Mouse (Mus musculus): ENCODE data around the gene Abr. TPM values are rescaled to one million over a fixed set of nuclear protein-coding genes. Genes with fewer than 3 reads are reported as not detected.

The Abr gene
- polyA plus RNA-seq, 1 experiment from 2014 or later: 93.5 TPM

GRCm38 (mm10) chr11:76388711-76389110 is 233.4 kb downstream of the Abr start:
- 16% methylated on average over 7 of the region's 7 CpGs for WGBS
- peaks cover 6% of the 10 kb centered on the region; the same call in 1 of the 2 replicates for H3K36me3 ChIP-seq
- no peak overlapping the region; the same call in 1 of the 2 replicates for H3K9ac ChIP-seq (replicated peaks)
- H3K4me2 ChIP-seq (replicated peaks): peak overlapping the region; percentile 28; the same call in 1 of the 2 replicates
- H3K27me3 ChIP-seq: no peaks in the 10 kb centered on the region
- ATAC-seq: peak; percentile 17; the same call in 1 of the 2 replicates
- peak overlapping the region; percentile 47 for H3K27ac ChIP-seq
- no peaks in the 10 kb centered on the region for H3K9me3 ChIP-seq
- no peak overlapping the region for H3K4me3 ChIP-seq (replicated peaks)
- H3K4me1 ChIP-seq (replicated peaks): peaks cover 35% of the 10 kb centered on the region

GRCm38 (mm10) chr11:76387097-76387496 is 235.0 kb downstream of the Abr start:
- ATAC-seq: no peak
- Histone ChIP-seq H3K4me3 (replicated peaks) (no peak overlapping the region), H3K27me3 (no peaks in the 10 kb centered on the region), H3K27ac (no peak overlapping the region), H3K4me2 (replicated peaks) (no peak overlapping the region), H3K9ac (replicated peaks) (no peak overlapping the region), H3K4me1 (replicated peaks) (peaks cover 50% of the 10 kb centered on the region), H3K9me3 (no peaks in the 10 kb centered on the region), H3K36me3 (peaks cover 5% of the 10 kb centered on the region; the same call in 1 of the 2 replicates)
- WGBS: 79% methylated on average over 1 of the region's 1 CpGs

- H3K27ac ChIP-seq: peak overlapping the region; percentile 72
- H3K4me1 ChIP-seq (replicated peaks): peaks cover 50% of the 10 kb centered on the region
- no peak for ATAC-seq
Measured at GRCm38 (mm10) chr11:76385746-76386145, 236.4 kb downstream of the Abr start.

GRCm38 (mm10) chr11:76385017-76385416 is 237.1 kb downstream of the Abr start:
- Histone ChIP-seq H3K4me3 (replicated peaks) (no peak overlapping the region), H3K36me3 (no peaks in the 10 kb centered on the region), H3K27me3 (no peaks in the 10 kb centered on the region), H3K4me2 (replicated peaks) (no peak overlapping the region), H3K4me1 (replicated peaks) (peaks cover 55% of the 10 kb centered on the region), H3K27ac (peak overlapping the region; percentile 72), H3K9me3 (no peaks in the 10 kb centered on the region), H3K9ac (replicated peaks) (no peak overlapping the region)
- ATAC-seq: peak; percentile 46; the same call in 1 of the 2 replicates
- WGBS: 47% methylated on average over 4 of the region's 4 CpGs

More at GRCm38 (mm10) chr11:76385746-76386145, 236.4 kb downstream of the Abr start:
- no peaks in the 10 kb centered on the region for H3K27me3 ChIP-seq
- H3K9me3 ChIP-seq: no peaks in the 10 kb centered on the region
- 37% methylated on average over 3 of the region's 3 CpGs for WGBS
- no peak overlapping the region for H3K4me3 ChIP-seq (replicated peaks)
- no peak overlapping the region for H3K9ac ChIP-seq (replicated peaks)
- H3K36me3 ChIP-seq: no peaks in the 10 kb centered on the region
- no peak overlapping the region for H3K4me2 ChIP-seq (replicated peaks)

- Histone ChIP-seq H3K9ac (replicated peaks) (no peak overlapping the region), H3K4me3 (replicated peaks) (no peak overlapping the region), H3K4me2 (replicated peaks) (no peak overlapping the region), H3K27ac (peak overlapping the region; percentile 14), H3K4me1 (replicated peaks) (peaks cover 54% of the 10 kb centered on the region), H3K36me3 (no peaks in the 10 kb centered on the region), H3K9me3 (no peaks in the 10 kb centered on the region), H3K27me3 (no peaks in the 10 kb centered on the region)
- ATAC-seq: no peak
- 58% methylated on average over 5 of the region's 5 CpGs for WGBS
Measured at GRCm38 (mm10) chr11:76384307-76384706, 237.8 kb downstream of the Abr start.

- Histone ChIP-seq H3K4me2 (replicated peaks) (0 out of 2 replicates have a peak overlapping the region, but pooled peaks have one; percentile 6), H3K4me3 (replicated peaks) (no peak overlapping the region), H3K9me3 (no peaks in the 10 kb centered on the region), H3K27ac (peak overlapping the region; percentile 54), H3K9ac (replicated peaks) (no peak overlapping the region), H3K36me3 (no peaks in the 10 kb centered on the region), H3K4me1 (replicated peaks) (peaks cover 39% of the 10 kb centered on the region), H3K27me3 (no peaks in the 10 kb centered on the region)
- peak; percentile 44; the same call in 1 of the 2 replicates for ATAC-seq
- 11% methylated on average over 13 of the region's 13 CpGs for WGBS
Measured at GRCm38 (mm10) chr11:76382711-76383324, 239.3 kb downstream of the Abr start.

GRCm38 (mm10) chr11:76381201-76381885 is 240.8 kb downstream of the Abr start:
- 84% methylated on average over 15 of the region's 15 CpGs for WGBS
- no peak overlapping the region for H3K4me2 ChIP-seq (replicated peaks)
- no peak overlapping the region for H3K9ac ChIP-seq (replicated peaks)
- H3K36me3 ChIP-seq: no peaks in the 10 kb centered on the region
- no peak overlapping the region for H3K4me3 ChIP-seq (replicated peaks)
- no peaks in the 10 kb centered on the region for H3K27me3 ChIP-seq
- no peak for ATAC-seq
- H3K9me3 ChIP-seq: no peaks in the 10 kb centered on the region
- H3K4me1 ChIP-seq (replicated peaks): peaks cover 41% of the 10 kb centered on the region
- no peak overlapping the region for H3K27ac ChIP-seq

GRCm38 (mm10) chr11:76379921-76380544 is 242.1 kb downstream of the Abr start:
- Histone ChIP-seq H3K4me3 (replicated peaks) (no peak overlapping the region), H3K27me3 (no peaks in the 10 kb centered on the region), H3K36me3 (no peaks in the 10 kb centered on the region), H3K4me1 (replicated peaks) (peaks cover 31% of the 10 kb centered on the region), H3K9ac (replicated peaks) (no peak overlapping the region), H3K27ac (no peak overlapping the region), H3K4me2 (replicated peaks) (no peak overlapping the region), H3K9me3 (no peaks in the 10 kb centered on the region)
- 48% methylated on average over 11 of the region's 11 CpGs for WGBS
- ATAC-seq: no peak

- Histone ChIP-seq H3K4me3 (replicated peaks) (no peak overlapping the region), H3K9ac (replicated peaks) (no peak overlapping the region), H3K9me3 (no peaks in the 10 kb centered on the region), H3K27me3 (no peaks in the 10 kb centered on the region), H3K4me1 (replicated peaks) (peaks cover 25% of the 10 kb centered on the region), H3K36me3 (no peaks in the 10 kb centered on the region), H3K27ac (no peak overlapping the region), H3K4me2 (replicated peaks) (no peak overlapping the region)
- no peak for ATAC-seq
- 94% methylated on average over 3 of the region's 3 CpGs for WGBS
Measured at GRCm38 (mm10) chr11:76376425-76376824, 245.7 kb downstream of the Abr start.

GRCm38 (mm10) chr11:76374491-76375185 is 247.5 kb downstream of the Abr start:
- Histone ChIP-seq H3K27me3 (no peaks in the 10 kb centered on the region), H3K27ac (peak overlapping the region; percentile 30), H3K4me1 (replicated peaks) (peaks cover 17% of the 10 kb centered on the region), H3K9me3 (no peaks in the 10 kb centered on the region), H3K9ac (replicated peaks) (0 out of 2 replicates have a peak overlapping the region, but pooled peaks have one; percentile 7), H3K4me3 (replicated peaks) (no peak overlapping the region), H3K4me2 (replicated peaks) (no peak overlapping the region), H3K36me3 (no peaks in the 10 kb centered on the region)
- ATAC-seq: no peak
- 72% methylated on average over 17 of the region's 17 CpGs for WGBS

- WGBS: 55% methylated on average over 6 of the region's 6 CpGs
- H3K9ac ChIP-seq (replicated peaks): no peak overlapping the region
- no peak for ATAC-seq
- no peaks in the 10 kb centered on the region for H3K36me3 ChIP-seq
- peaks cover 17% of the 10 kb centered on the region for H3K4me1 ChIP-seq (replicated peaks)
- no peak overlapping the region for H3K4me3 ChIP-seq (replicated peaks)
- H3K27me3 ChIP-seq: no peaks in the 10 kb centered on the region
- no peak overlapping the region for H3K4me2 ChIP-seq (replicated peaks)
- no peak overlapping the region for H3K27ac ChIP-seq
- no peaks in the 10 kb centered on the region for H3K9me3 ChIP-seq
Measured at GRCm38 (mm10) chr11:76372534-76372933, 249.6 kb downstream of the Abr start.
